Mouse (Mus musculus) cerebellum, adult 11 months (tissue): ENCODE data around the gene Gm11077.

ENCODE experiments used
- DNase-seq: peaks from one replicate; pipeline ENCODE4 v3.0.0; 2022

Gm11077 gene

GRCm38 (mm10) chr6:140729272-140729671, at the start of gene Gm11077:
Gene Gm11077 (plus strand): TSS chr6:140729284.
- DNase-seq = no peak

- DNase-seq = no peak
Observed at GRCm38 (mm10) chr6:140680713-140681112, 48.4 kb upstream of the Gm11077 start.

- DNase-seq = no peak
Observed at GRCm38 (mm10) chr6:140682829-140683228, 46.3 kb upstream of the Gm11077 start.

GRCm38 (mm10) chr6:140684403-140684802, 44.7 kb upstream of the Gm11077 start:
- DNase-seq = no peak

- no peak for DNase-seq
Observed at GRCm38 (mm10) chr6:140689617-140690404, 39.3 kb upstream of the Gm11077 start.

- no peak for DNase-seq
Observed at GRCm38 (mm10) chr6:140692160-140692559, 36.9 kb upstream of the Gm11077 start.

- no peak for DNase-seq
Observed at GRCm38 (mm10) chr6:140696192-140696879, 32.7 kb upstream of the Gm11077 start.

- DNase-seq = no peak
Observed at GRCm38 (mm10) chr6:140697994-140698393, 31.1 kb upstream of the Gm11077 start.

- no peak for DNase-seq
Observed at GRCm38 (mm10) chr6:140698596-140698995, 30.5 kb upstream of the Gm11077 start.

GRCm38 (mm10) chr6:140701259-140701658, 27.8 kb upstream of the Gm11077 start:
- no peak for DNase-seq

GRCm38 (mm10) chr6:140705132-140705531, 24.0 kb upstream of the Gm11077 start:
- no peak for DNase-seq

- DNase-seq = no peak
Observed at GRCm38 (mm10) chr6:140706056-140706455, 23.0 kb upstream of the Gm11077 start.

GRCm38 (mm10) chr6:140708059-140708458, 21.0 kb upstream of the Gm11077 start:
- no peak for DNase-seq

GRCm38 (mm10) chr6:140709415-140710107, 19.5 kb upstream of the Gm11077 start:
- DNase-seq = no peak

GRCm38 (mm10) chr6:140712754-140713153, 16.3 kb upstream of the Gm11077 start:
- DNase-seq = peak; percentile 70

GRCm38 (mm10) chr6:140714905-140715365, 14.1 kb upstream of the Gm11077 start:
- peak; percentile 73 for DNase-seq

- DNase-seq = no peak
Observed at GRCm38 (mm10) chr6:140722058-140722457, 7.0 kb upstream of the Gm11077 start.

GRCm38 (mm10) chr6:140730669-140731401, 1.8 kb downstream of the Gm11077 start:
- DNase-seq = no peak

- DNase-seq = peak; percentile 29
Observed at GRCm38 (mm10) chr6:140731402-140731730, 2.3 kb downstream of the Gm11077 start.

- DNase-seq = no peak
Observed at GRCm38 (mm10) chr6:140732971-140733640, 4.0 kb downstream of the Gm11077 start.

GRCm38 (mm10) chr6:140733641-140733986, 4.5 kb downstream of the Gm11077 start:
- DNase-seq = no peak

- DNase-seq = no peak
Observed at GRCm38 (mm10) chr6:140745586-140745985, 16.5 kb downstream of the Gm11077 start.
